In genomic region chr1:54924760-54925159, GRCm38 (mm10) we compare ENCODE assay signal across 9 mouse cellular contexts. TPM values are rescaled to one million over a fixed set of nuclear protein-coding genes. Genes with fewer than 3 reads are reported as not detected.
A peak's percentile ranks its signal among the peaks of the same experiment; 100 is the strongest.
DNase-seq lines count a peak whose midpoint lies in the region; ATAC-seq and TF ChIP-seq lines count a peak whose summit lies in the region.
"Had no signal": no experiment of that assay in that cellular context is flagged by ENCODE, and none has a peak within 500 bp of the region (broad histone marks: within the 10 kb centered on the region; RNA-seq: fewer than 3 reads in every experiment).

No protein-coding gene starts in this region.

- peaks cover 27% of the 10 kb centered on the region for H3K4me1 ChIP-seq in thymus, adult 2 months (replicated peaks; ENCODE audit: control insufficient read depth, insufficient read depth, low read length)
- H3K4me1 ChIP-seq in liver, embryonic 15.5 days (replicated peaks) = peaks cover 21% of the 10 kb centered on the region

- H3K9ac ChIP-seq in liver, embryonic 15.5 days = no peak overlapping the region

- no peak for TF ChIP-seq CTCF in thymus, adult 2 months (IDR thresholded peaks at IDR 0.05; ENCODE audit: borderline replicate concordance, control insufficient read depth, extremely low read depth, insufficient read depth, low read length, poor library complexity)

- no peaks in the 10 kb centered on the region for H3K27me3 ChIP-seq in thymus, adult 2 months (ENCODE audit: control insufficient read depth, insufficient read depth, low read length)
- peaks cover 47% of the 10 kb centered on the region for H3K27me3 ChIP-seq in liver, embryonic 15.5 days

- peak; percentile 20 for DNase-seq in CD4-positive, CD25-positive, alpha-beta regulatory T cell, adult 2 months (ENCODE audit: low read depth, low spot score)
- DNase-seq in thymus, adult 2 months = no peak
- DNase-seq in thymus, postnatal 0 days (ENCODE audit: low spot score) = no peak
- no peak for DNase-seq in left cerebral cortex, postnatal 4 days
- DNase-seq in embryo, embryonic 11 days = no peak
- no peak for DNase-seq in adrenal gland, adult 18-20 months (ENCODE audit: low spot score in 2 of 2)
- DNase-seq: gastrocnemius, postnatal 25 days had no signal

- no peaks in the 10 kb centered on the region for H3K9me3 ChIP-seq in liver, embryonic 15.5 days (replicated peaks)

- no peak overlapping the region for H3K4me3 ChIP-seq in thymus, adult 2 months (ENCODE audit: control insufficient read depth, insufficient read depth, low read length)
- peak overlapping the region; percentile 67 for H3K4me3 ChIP-seq in liver, embryonic 15.5 days (replicated peaks)

- TF ChIP-seq POLR2A in thymus, adult 2 months (IDR thresholded peaks at IDR 0.05; ENCODE audit: control insufficient read depth, extremely low read depth, insufficient read depth, low read length, poor library complexity) = no peak

- H3K36me3 ChIP-seq in thymus, adult 2 months (ENCODE audit: control insufficient read depth, insufficient read depth, low read length) = no peaks in the 10 kb centered on the region
- H3K36me3 ChIP-seq in liver, embryonic 15.5 days (replicated peaks) = no peaks in the 10 kb centered on the region

- no peak for ATAC-seq in CD4-positive, CD25-positive, alpha-beta regulatory T cell, adult 4 months
- no peak for ATAC-seq in liver, embryonic 15.5 days (ENCODE audit: insufficient read depth)

- WGBS in thymus, adult 2 months = 18% methylated on average over 7 of the region's 7 CpGs
- WGBS in liver, embryonic 15.5 days (ENCODE audit: insufficient replicate concordance) = 50% methylated on average over 7 of the region's 7 CpGs

- H3K4me2 ChIP-seq in liver, embryonic 15.5 days = peak overlapping the region; percentile 83

- H3K27ac ChIP-seq in thymus, adult 2 months (ENCODE audit: control insufficient read depth, insufficient read depth, low read length) = peak overlapping the region; percentile 90; the same call in 1 of the 2 replicates
- H3K27ac ChIP-seq in liver, embryonic 15.5 days (replicated peaks) = no peak overlapping the region

- intact Hi-C loops in left cerebral cortex, postnatal 4 days (cut with DNase I) = loop anchor here (5.0 kb wide), 1 partner anchor 87 kb away; no protein-coding TSS in a partner anchor

RNA-seq across cellular contexts. Expression of gene Ankrd44, which starts 1.4 kb away (rescaled TPM):
- 100 to 1,000 TPM; 167 to 195 TPM for polyA plus RNA-seq in CD4-positive, CD25-positive, alpha-beta regulatory T cell, adult 4 months (2017; shearing (Covaris generic))
- 92.6 and 92.9 TPM in 2 replicates for polyA plus RNA-seq in thymus, adult 2 months (2012; rRNA removed)
- 34.3 and 42.6 TPM in 2 replicates for polyA plus RNA-seq in thymus, postnatal 0 days (2015; fragmentation: Nextera tagmentation; extraction: Ambion mirVana)
- polyA plus RNA-seq in liver, embryonic 15.5 days (2015; fragmentation: Nextera tagmentation; extraction: Ambion mirVana) = 3.7 and 4.7 TPM in 2 replicates
- 10 to 100 TPM; 88.1 to 88.4 TPM for total RNA-seq in left cerebral cortex, postnatal 4 days (2021)
- total RNA-seq in adrenal gland, adult 18-20 months (2021) = 10 to 100 TPM; 15.5 to 19.9 TPM
